Mouse (Mus musculus) left cerebral cortex, adult 11 months (tissue): Measurements from ENCODE around the gene Tmem260.

Experiments used
- DNase-seq: peaks from one replicate; pipeline ENCODE4 v3.0.0; 2022; ENCODE audit warnings: low spot score

Tmem260 gene

GRCm38 (mm10) chr14:48481591-48481990, 35.7 kb downstream of the Tmem260 start:
- no peak for DNase-seq

- no peak for DNase-seq
Measured at GRCm38 (mm10) chr14:48482762-48483161, 36.8 kb downstream of the Tmem260 start.

- no peak for DNase-seq
Measured at GRCm38 (mm10) chr14:48493896-48494295, 48.0 kb downstream of the Tmem260 start.

- DNase-seq = no peak
Measured at GRCm38 (mm10) chr14:48502573-48502972, 56.6 kb downstream of the Tmem260 start.

GRCm38 (mm10) chr14:48503691-48504565, 58.0 kb downstream of the Tmem260 start:
- DNase-seq = no peak

- no peak for DNase-seq
Measured at GRCm38 (mm10) chr14:48504566-48504950, 58.6 kb downstream of the Tmem260 start.

- no peak for DNase-seq
Measured at GRCm38 (mm10) chr14:48505606-48506005, 59.7 kb downstream of the Tmem260 start.

GRCm38 (mm10) chr14:48507376-48507775, 61.5 kb downstream of the Tmem260 start:
- DNase-seq = no peak

- DNase-seq = no peak
Measured at GRCm38 (mm10) chr14:48509131-48509530, 63.2 kb downstream of the Tmem260 start.

GRCm38 (mm10) chr14:48513098-48513823, 67.3 kb downstream of the Tmem260 start:
- DNase-seq = no peak

GRCm38 (mm10) chr14:48513824-48514493, 68.0 kb downstream of the Tmem260 start:
- no peak for DNase-seq

GRCm38 (mm10) chr14:48514620-48515019, 68.7 kb downstream of the Tmem260 start:
- DNase-seq = no peak

GRCm38 (mm10) chr14:48515538-48515937, 69.6 kb downstream of the Tmem260 start:
- DNase-seq = no peak

- DNase-seq = no peak
Measured at GRCm38 (mm10) chr14:48523361-48523760, 77.4 kb downstream of the Tmem260 start.

GRCm38 (mm10) chr14:48524135-48524534, 78.2 kb downstream of the Tmem260 start:
- DNase-seq = no peak

- no peak for DNase-seq
Measured at GRCm38 (mm10) chr14:48525055-48525454, 79.1 kb downstream of the Tmem260 start.

- DNase-seq = no peak
Measured at GRCm38 (mm10) chr14:48530629-48531028, 84.7 kb downstream of the Tmem260 start.

GRCm38 (mm10) chr14:48537795-48538766, 92.2 kb downstream of the Tmem260 start:
- no peak for DNase-seq

- no peak for DNase-seq
Measured at GRCm38 (mm10) chr14:48545166-48545565, 99.2 kb downstream of the Tmem260 start.

- no peak for DNase-seq
Measured at GRCm38 (mm10) chr14:48546009-48546408, 100.1 kb downstream of the Tmem260 start.

GRCm38 (mm10) chr14:48549703-48550102, 103.8 kb downstream of the Tmem260 start:
- DNase-seq = no peak
